Mouse (Mus musculus): ENCODE results near the gene Tmtc2. TPM values are rescaled to one million over a fixed set of nuclear protein-coding genes. Genes with fewer than 3 reads are reported as not detected.
"Not testable (repeated sequence)": the region's sequence is repeated elsewhere in the genome, so short reads cannot be mapped to it uniquely, and the experiment has no call there.

The Tmtc2 gene
- polyA plus RNA-seq, 1 experiment from 2014 or later = 9.6 TPM

- no peak overlapping the region for H3K4me3 ChIP-seq (ENCODE audit: low read length)
- WGBS = 96% methylated on average over 1 of the region's 1 CpGs
- no peaks in the 10 kb centered on the region for H3K36me3 ChIP-seq (ENCODE audit: control insufficient read depth, insufficient read depth, low read length)
- H3K4me1 ChIP-seq (ENCODE audit: control insufficient read depth, insufficient read depth, low read length) = no peaks in the 10 kb centered on the region
- H3K27me3 ChIP-seq (ENCODE audit: control insufficient read depth, insufficient read depth, low read length) = no peaks in the 10 kb centered on the region
- no peak overlapping the region for H3K4me2 ChIP-seq (replicated peaks; ENCODE audit: low read depth, low read length)
- no peak overlapping the region for H3K27ac ChIP-seq (ENCODE audit: low read depth, low read length)
- no peak overlapping the region for H3K9ac ChIP-seq (ENCODE audit: low read depth, low read length)
- no peak for ATAC-seq (ENCODE audit: low FRiP score, low TSS enrichment)
- H3K9me3 ChIP-seq (ENCODE audit: control insufficient read depth, low read length) = no peaks in the 10 kb centered on the region
Observed at GRCm38 (mm10) chr10:105292961-105293360, 281.3 kb downstream of the Tmtc2 start.

DNA sequence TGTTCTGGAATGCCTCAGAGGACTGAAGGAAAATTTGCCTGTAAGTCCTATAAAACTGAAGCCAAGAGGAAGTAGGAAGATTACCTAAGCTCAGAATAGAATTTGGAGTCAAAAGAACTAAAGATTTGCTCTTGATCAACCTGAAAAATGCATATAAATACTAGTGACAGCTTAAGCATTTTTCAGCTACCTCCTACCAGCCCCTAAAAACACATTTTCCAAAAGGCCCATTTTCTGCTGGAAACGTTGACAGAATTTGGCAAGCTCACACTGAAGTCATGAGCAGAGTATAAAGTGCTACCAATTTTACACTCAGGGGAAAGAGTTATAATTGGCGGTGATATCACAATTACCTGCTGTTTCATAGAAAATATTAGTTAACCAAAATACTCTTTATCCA, 285.8 kb downstream of the Tmtc2 start:
- 74% methylated on average over 2 of the region's 2 CpGs for WGBS
- Histone ChIP-seq H3K27ac (ENCODE audit: low read depth, low read length) (no peak overlapping the region), H3K4me3 (ENCODE audit: low read length) (no peak overlapping the region), H3K4me2 (replicated peaks; ENCODE audit: low read depth, low read length) (no peak overlapping the region), H3K4me1 (ENCODE audit: control insufficient read depth, insufficient read depth, low read length) (0 out of 2 replicates have a peak, but pooled peaks cover 4% of the 10 kb centered on the region), H3K36me3 (ENCODE audit: control insufficient read depth, insufficient read depth, low read length) (no peaks in the 10 kb centered on the region), H3K27me3 (ENCODE audit: control insufficient read depth, insufficient read depth, low read length) (no peaks in the 10 kb centered on the region), H3K9ac (ENCODE audit: low read depth, low read length) (no peak overlapping the region), H3K9me3 (ENCODE audit: control insufficient read depth, low read length) (no peaks in the 10 kb centered on the region)
- ATAC-seq (ENCODE audit: low FRiP score, low TSS enrichment) = no peak

DNA sequence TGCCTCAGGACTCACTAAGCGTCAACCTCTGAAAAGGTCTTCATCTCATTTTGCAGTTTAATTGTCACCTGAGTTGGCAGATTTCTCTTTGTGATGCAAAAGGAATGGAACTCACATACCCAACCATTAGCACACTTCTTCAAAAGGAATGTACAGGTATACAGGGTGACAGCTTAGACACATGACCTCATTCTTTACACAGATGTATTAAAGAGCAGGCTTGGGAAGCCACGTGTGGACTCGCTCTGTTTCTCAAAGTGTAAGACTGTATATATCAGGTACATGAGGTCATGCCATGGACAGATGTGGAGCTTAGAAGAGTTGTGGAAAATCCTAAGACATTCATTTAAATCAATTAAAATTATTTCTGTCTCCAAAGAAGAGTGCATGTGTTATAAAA, 286.7 kb downstream of the Tmtc2 start:
- Histone ChIP-seq H3K27ac (ENCODE audit: low read depth, low read length) (no peak overlapping the region), H3K4me2 (replicated peaks; ENCODE audit: low read depth, low read length) (no peak overlapping the region), H3K9me3 (ENCODE audit: control insufficient read depth, low read length) (no peaks in the 10 kb centered on the region), H3K9ac (ENCODE audit: low read depth, low read length) (no peak overlapping the region), H3K36me3 (ENCODE audit: control insufficient read depth, insufficient read depth, low read length) (no peaks in the 10 kb centered on the region), H3K27me3 (ENCODE audit: control insufficient read depth, insufficient read depth, low read length) (no peaks in the 10 kb centered on the region), H3K4me1 (ENCODE audit: control insufficient read depth, insufficient read depth, low read length) (0 out of 2 replicates have a peak, but pooled peaks cover 4% of the 10 kb centered on the region), H3K4me3 (ENCODE audit: low read length) (no peak overlapping the region)
- 86% methylated on average over 3 of the region's 3 CpGs for WGBS
- ATAC-seq (ENCODE audit: low FRiP score, low TSS enrichment) = no peak

GRCm38 (mm10) chr10:105287064-105287463, 287.2 kb downstream of the Tmtc2 start:
- WGBS = 79% methylated on average over 7 of the region's 7 CpGs
- ATAC-seq (ENCODE audit: low FRiP score, low TSS enrichment) = no peak
- no peaks in the 10 kb centered on the region for H3K9me3 ChIP-seq (ENCODE audit: control insufficient read depth, low read length)
- no peaks in the 10 kb centered on the region for H3K36me3 ChIP-seq (ENCODE audit: control insufficient read depth, insufficient read depth, low read length)
- no peaks in the 10 kb centered on the region for H3K27me3 ChIP-seq (ENCODE audit: control insufficient read depth, insufficient read depth, low read length)
- no peak overlapping the region for H3K27ac ChIP-seq (ENCODE audit: low read depth, low read length)
- no peak overlapping the region for H3K9ac ChIP-seq (ENCODE audit: low read depth, low read length)
- H3K4me3 ChIP-seq (ENCODE audit: low read length) = no peak overlapping the region
- H3K4me2 ChIP-seq (replicated peaks; ENCODE audit: low read depth, low read length) = no peak overlapping the region
- 0 out of 2 replicates have a peak, but pooled peaks cover 4% of the 10 kb centered on the region for H3K4me1 ChIP-seq (ENCODE audit: control insufficient read depth, insufficient read depth, low read length)

- no peak overlapping the region for H3K4me3 ChIP-seq (ENCODE audit: low read length)
- H3K9ac ChIP-seq (ENCODE audit: low read depth, low read length) = no peak overlapping the region
- no peaks in the 10 kb centered on the region for H3K9me3 ChIP-seq (ENCODE audit: control insufficient read depth, low read length)
- 0 out of 2 replicates have a peak, but pooled peaks cover 4% of the 10 kb centered on the region for H3K4me1 ChIP-seq (ENCODE audit: control insufficient read depth, insufficient read depth, low read length)
- H3K27ac ChIP-seq (ENCODE audit: low read depth, low read length) = no peak overlapping the region
- H3K4me2 ChIP-seq (replicated peaks; ENCODE audit: low read depth, low read length) = no peak overlapping the region
- H3K27me3 ChIP-seq (ENCODE audit: control insufficient read depth, insufficient read depth, low read length) = no peaks in the 10 kb centered on the region
- ATAC-seq (ENCODE audit: low FRiP score, low TSS enrichment) = no peak
- WGBS = 66% methylated on average over 2 of the region's 2 CpGs
- H3K36me3 ChIP-seq (ENCODE audit: control insufficient read depth, insufficient read depth, low read length) = no peaks in the 10 kb centered on the region
Observed at GRCm38 (mm10) chr10:105286221-105286620, 288.0 kb downstream of the Tmtc2 start.

GRCm38 (mm10) chr10:105284171-105284570, 290.1 kb downstream of the Tmtc2 start:
- Histone ChIP-seq H3K4me3 (ENCODE audit: low read length) (no peak overlapping the region), H3K9ac (ENCODE audit: low read depth, low read length) (no peak overlapping the region), H3K4me1 (ENCODE audit: control insufficient read depth, insufficient read depth, low read length) (0 out of 2 replicates have a peak, but pooled peaks cover 4% of the 10 kb centered on the region), H3K36me3 (ENCODE audit: control insufficient read depth, insufficient read depth, low read length) (no peaks in the 10 kb centered on the region), H3K9me3 (ENCODE audit: control insufficient read depth, low read length) (no peaks in the 10 kb centered on the region), H3K27ac (ENCODE audit: low read depth, low read length) (peak overlapping the region; percentile 59; the same call in 1 of the 2 replicates), H3K4me2 (replicated peaks; ENCODE audit: low read depth, low read length) (no peak overlapping the region), H3K27me3 (ENCODE audit: control insufficient read depth, insufficient read depth, low read length) (no peaks in the 10 kb centered on the region)
- 33% methylated on average over 6 of the region's 6 CpGs for WGBS
- ATAC-seq (ENCODE audit: low FRiP score, low TSS enrichment) = peak; percentile 53; the same call in 1 of the 2 replicates

GRCm38 (mm10) chr10:105280933-105281332, 293.3 kb downstream of the Tmtc2 start:
- Histone ChIP-seq H3K4me1 (ENCODE audit: control insufficient read depth, insufficient read depth, low read length) (0 out of 2 replicates have a peak, but pooled peaks cover 4% of the 10 kb centered on the region), H3K27ac (ENCODE audit: low read depth, low read length) (no peak overlapping the region), H3K27me3 (ENCODE audit: control insufficient read depth, insufficient read depth, low read length) (no peaks in the 10 kb centered on the region), H3K9me3 (ENCODE audit: control insufficient read depth, low read length) (no peaks in the 10 kb centered on the region), H3K9ac (ENCODE audit: low read depth, low read length) (no peak overlapping the region), H3K36me3 (ENCODE audit: control insufficient read depth, insufficient read depth, low read length) (no peaks in the 10 kb centered on the region), H3K4me2 (replicated peaks; ENCODE audit: low read depth, low read length) (no peak overlapping the region), H3K4me3 (ENCODE audit: low read length) (no peak overlapping the region)
- no peak for ATAC-seq (ENCODE audit: low FRiP score, low TSS enrichment)
- 93% methylated on average over 3 of the region's 3 CpGs for WGBS

GRCm38 (mm10) chr10:105260053-105260452, 314.2 kb downstream of the Tmtc2 start:
- no peak overlapping the region for H3K27ac ChIP-seq (ENCODE audit: low read depth, low read length)
- H3K27me3 ChIP-seq (ENCODE audit: control insufficient read depth, insufficient read depth, low read length) = no peaks in the 10 kb centered on the region
- ATAC-seq (ENCODE audit: low FRiP score, low TSS enrichment) = no peak
- H3K36me3 ChIP-seq (ENCODE audit: control insufficient read depth, insufficient read depth, low read length) = no peaks in the 10 kb centered on the region
- no peak overlapping the region for H3K9ac ChIP-seq (ENCODE audit: low read depth, low read length)
- no peaks in the 10 kb centered on the region for H3K4me1 ChIP-seq (ENCODE audit: control insufficient read depth, insufficient read depth, low read length)
- no peaks in the 10 kb centered on the region for H3K9me3 ChIP-seq (ENCODE audit: control insufficient read depth, low read length)
- H3K4me3 ChIP-seq (ENCODE audit: low read length) = no peak overlapping the region
- 59% methylated on average over 3 of the region's 3 CpGs for WGBS
- H3K4me2 ChIP-seq (replicated peaks; ENCODE audit: low read depth, low read length) = no peak overlapping the region

DNA sequence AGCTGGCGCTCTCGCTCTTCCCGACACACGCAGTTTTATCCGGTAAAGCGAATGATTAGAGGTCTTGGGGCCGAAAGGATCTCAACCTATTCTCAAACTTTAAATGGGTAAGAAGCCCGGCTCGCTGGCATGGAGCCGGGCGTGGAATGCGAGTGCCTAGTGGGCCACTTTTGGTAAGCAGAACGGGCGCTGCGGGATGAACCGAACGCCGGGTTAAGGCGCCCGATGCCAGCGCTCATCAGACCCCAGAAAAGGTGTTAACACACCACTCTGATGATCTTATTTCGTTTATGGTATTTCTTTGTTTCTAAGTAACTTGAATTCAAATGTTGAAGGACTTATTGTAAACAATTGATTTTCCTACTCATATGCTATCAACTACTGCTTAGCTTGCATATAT, 336.0 kb downstream of the Tmtc2 start:
- H3K4me2 ChIP-seq (replicated peaks; ENCODE audit: low read depth, low read length); H3K9me3 ChIP-seq (ENCODE audit: control insufficient read depth, low read length); H3K4me1 ChIP-seq (ENCODE audit: control insufficient read depth, insufficient read depth, low read length); H3K27me3 ChIP-seq (ENCODE audit: control insufficient read depth, insufficient read depth, low read length); H3K36me3 ChIP-seq (ENCODE audit: control insufficient read depth, insufficient read depth, low read length); H3K27ac ChIP-seq (ENCODE audit: low read depth, low read length); H3K4me3 ChIP-seq (ENCODE audit: low read length); H3K9ac ChIP-seq (ENCODE audit: low read depth, low read length); ATAC-seq (ENCODE audit: low FRiP score, low TSS enrichment): not testable (repeated sequence)
- WGBS = 88% methylated on average over 22 of the region's 22 CpGs
